Mouse (Mus musculus): ENCODE results near the gene Ccdc63.

DNA sequence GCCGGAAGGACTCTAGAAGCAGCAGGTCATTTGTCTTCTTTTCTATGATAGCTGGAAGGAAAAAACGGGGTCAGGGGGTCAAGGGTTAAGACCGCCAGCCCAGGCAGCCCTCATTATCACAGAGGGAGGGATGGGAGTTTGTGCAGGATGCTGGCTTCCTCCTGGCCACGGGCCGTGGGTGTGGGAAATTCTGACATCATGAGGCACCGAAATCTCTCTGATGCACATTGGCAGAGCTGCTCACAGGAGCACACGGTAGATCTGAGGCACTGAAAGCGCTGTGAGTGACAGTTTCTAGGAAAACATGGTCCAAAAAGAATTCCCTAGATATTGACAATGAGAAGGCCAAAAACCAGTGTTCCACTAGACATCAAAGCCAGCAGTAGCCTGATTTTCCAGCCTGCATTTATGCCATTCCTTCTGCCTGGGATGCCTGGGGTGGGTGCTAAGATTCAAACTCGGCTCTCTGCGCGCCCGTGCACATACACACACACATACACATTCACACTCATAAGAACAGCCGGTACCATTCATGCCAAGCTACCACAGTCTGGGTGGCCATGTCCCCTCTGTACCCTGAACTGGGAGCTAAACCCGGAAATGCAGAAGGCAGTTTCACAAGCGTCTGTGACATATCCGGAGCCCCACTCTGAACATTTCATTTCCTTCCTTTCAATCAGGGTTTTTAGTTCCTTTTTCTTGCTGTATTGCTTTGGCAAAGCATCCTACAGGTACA, 31.1 kb downstream of the Ccdc63 start:
- TF ChIP-seq TAL1 (IDR thresholded peaks at IDR 0.05; ENCODE audit: low read length) = no peak
- no peak for TF ChIP-seq GATA1 (IDR thresholded peaks at IDR 0.05; ENCODE audit: low read length)
